Mouse (Mus musculus) bone marrow macrophage, adult 2 months (primary cell): ENCODE measurements around the gene Pim3. TPM values are rescaled to one million over a fixed set of nuclear protein-coding genes. Genes with fewer than 3 reads are reported as not detected.

Experiments
- H3K27ac ChIP-seq: 2 replicates; pipeline ENCODE4 v1.5.1; 2012; ENCODE audit warnings: low read depth, low read length; ENCODE audit not compliant: insufficient read depth
- H3K4me1 ChIP-seq: 2 replicates; pipeline ENCODE4 v1.6.1; 2012; ENCODE audit warnings: low read length; ENCODE audit not compliant: control insufficient read depth, insufficient read depth
- H3K4me3 ChIP-seq: 2 replicates; pipeline ENCODE4 v1.5.1; 2012; ENCODE audit warnings: mild to moderate bottlenecking, low read length, moderate library complexity; ENCODE audit not compliant: insufficient read depth
- CTCF ChIP-seq: IDR thresholded peaks from 2 replicates; pipeline ENCODE4 v1.5.1; 2012; ENCODE audit warnings: low read depth, mild to moderate bottlenecking, low read length, moderate library complexity
- POLR2A ChIP-seq: IDR thresholded peaks from 2 replicates; pipeline ENCODE4 v1.6.1; 2012; ENCODE audit warnings: mild to moderate bottlenecking, low read depth, low read length, borderline replicate concordance
- polyA plus RNA-seq: library from polyadenylated mRNA; stranded (reverse); fragments of >200 nt; gene quantifications from 2 replicates; pipeline ENCODE4 v1.2.4, GENCODE M21; 2012; ENCODE audit not compliant: missing spikeins, insufficient read depth, insufficient read length

Pim3 gene
- polyA plus RNA-seq, 1 experiment: 9.9 TPM

GRCm38 (mm10) chr15:88865888-88866695 is 4.1 kb downstream of the Pim3 start:
- Histone ChIP-seq H3K27ac (no peak overlapping the region), H3K4me3 (no peak overlapping the region), H3K4me1 (peaks cover 37% of the 10 kb centered on the region)
- TF ChIP-seq CTCF (no peak), POLR2A (no peak)

GRCm38 (mm10) chr15:88866934-88867356 is 5.0 kb downstream of the Pim3 start:
- H3K4me1 ChIP-seq: peaks cover 33% of the 10 kb centered on the region
- no peak for TF ChIP-seq POLR2A
- no peak for TF ChIP-seq CTCF
- no peak overlapping the region for H3K27ac ChIP-seq
- H3K4me3 ChIP-seq: no peak overlapping the region

- Histone ChIP-seq H3K4me3 (no peak overlapping the region), H3K27ac (no peak overlapping the region), H3K4me1 (peaks cover 33% of the 10 kb centered on the region)
- TF ChIP-seq POLR2A (no peak), CTCF (no peak)
These were observed 5.5 kb downstream of the Pim3 start for GRCm38 (mm10) chr15:88867368-88868023.

GRCm38 (mm10) chr15:88868024-88868742 is 6.2 kb downstream of the Pim3 start:
- Histone ChIP-seq H3K27ac (no peak overlapping the region), H3K4me1 (peaks cover 37% of the 10 kb centered on the region), H3K4me3 (no peak overlapping the region)
- TF ChIP-seq POLR2A: no peak
- TF ChIP-seq CTCF: no peak

- no peak for TF ChIP-seq CTCF
- TF ChIP-seq POLR2A: no peak
- no peak overlapping the region for H3K27ac ChIP-seq
- peaks cover 27% of the 10 kb centered on the region for H3K4me1 ChIP-seq
- no peak overlapping the region for H3K4me3 ChIP-seq
These were observed 8.6 kb downstream of the Pim3 start for GRCm38 (mm10) chr15:88870418-88871185.

- H3K27ac ChIP-seq: no peak overlapping the region
- peaks cover 17% of the 10 kb centered on the region for H3K4me1 ChIP-seq
- TF ChIP-seq CTCF (no peak), POLR2A (no peak)
- no peak overlapping the region for H3K4me3 ChIP-seq
These were observed 12.1 kb downstream of the Pim3 start for GRCm38 (mm10) chr15:88874061-88874460.

GRCm38 (mm10) chr15:88874477-88874876 is 12.5 kb downstream of the Pim3 start:
- no peak overlapping the region for H3K4me3 ChIP-seq
- TF ChIP-seq POLR2A: no peak
- no peak for TF ChIP-seq CTCF
- no peak overlapping the region for H3K27ac ChIP-seq
- peaks cover 17% of the 10 kb centered on the region for H3K4me1 ChIP-seq

- Histone ChIP-seq H3K4me1 (peaks cover 11% of the 10 kb centered on the region), H3K4me3 (no peak overlapping the region), H3K27ac (no peak overlapping the region)
- TF ChIP-seq POLR2A: no peak
- no peak for TF ChIP-seq CTCF
These were observed 13.7 kb downstream of the Pim3 start for GRCm38 (mm10) chr15:88875625-88876081.
